Mouse (Mus musculus) bone marrow macrophage, adult 2 months (primary cell): ENCODE data around the gene Slc25a13. TPM values are rescaled to one million over a fixed set of nuclear protein-coding genes. Genes with fewer than 3 reads are reported as not detected.

Experiments
- H3K27ac ChIP-seq: 2 replicates; pipeline ENCODE4 v1.5.1; 2012; ENCODE audit warnings: low read depth, low read length; ENCODE audit not compliant: insufficient read depth
- H3K4me1 ChIP-seq: 2 replicates; pipeline ENCODE4 v1.6.1; 2012; ENCODE audit warnings: low read length; ENCODE audit not compliant: control insufficient read depth, insufficient read depth
- H3K4me3 ChIP-seq: 2 replicates; pipeline ENCODE4 v1.5.1; 2012; ENCODE audit warnings: mild to moderate bottlenecking, low read length, moderate library complexity; ENCODE audit not compliant: insufficient read depth
- CTCF ChIP-seq: IDR thresholded peaks from 2 replicates; pipeline ENCODE4 v1.5.1; 2012; ENCODE audit warnings: low read depth, mild to moderate bottlenecking, low read length, moderate library complexity
- POLR2A ChIP-seq: IDR thresholded peaks from 2 replicates; pipeline ENCODE4 v1.6.1; 2012; ENCODE audit warnings: mild to moderate bottlenecking, low read depth, low read length, borderline replicate concordance
- polyA plus RNA-seq: library from polyadenylated mRNA; stranded (reverse); fragments of >200 nt; gene quantifications from 2 replicates; pipeline ENCODE4 v1.2.4, GENCODE M21; 2012; ENCODE audit not compliant: missing spikeins, insufficient read depth, insufficient read length

Slc25a13 gene
- polyA plus RNA-seq, 1 experiment, result 7.8 TPM

DNA sequence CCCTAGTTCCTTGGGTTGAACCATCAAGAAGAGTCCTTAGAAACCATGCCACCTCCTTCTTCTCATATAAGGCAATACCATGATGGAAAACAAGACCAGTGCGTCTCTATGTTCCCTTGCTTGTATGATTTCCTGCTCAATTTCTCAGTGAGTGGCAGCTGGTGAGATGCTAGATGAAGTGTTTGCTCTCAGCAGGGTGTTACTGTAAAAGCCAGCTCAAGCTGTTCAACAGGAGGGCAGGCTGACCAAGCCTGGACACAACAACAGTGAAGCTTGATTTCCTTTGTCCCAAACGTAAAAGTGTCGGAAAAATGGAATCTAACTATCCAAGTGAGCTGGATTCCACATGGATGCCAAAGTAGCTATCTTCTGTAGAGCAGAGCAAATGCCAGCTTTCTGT is 91.4 kb downstream of the Slc25a13 start:
- Histone ChIP-seq H3K27ac (no peak overlapping the region), H3K4me3 (no peak overlapping the region), H3K4me1 (peaks cover 9% of the 10 kb centered on the region)
- TF ChIP-seq CTCF, result no peak
- TF ChIP-seq POLR2A, result no peak

DNA sequence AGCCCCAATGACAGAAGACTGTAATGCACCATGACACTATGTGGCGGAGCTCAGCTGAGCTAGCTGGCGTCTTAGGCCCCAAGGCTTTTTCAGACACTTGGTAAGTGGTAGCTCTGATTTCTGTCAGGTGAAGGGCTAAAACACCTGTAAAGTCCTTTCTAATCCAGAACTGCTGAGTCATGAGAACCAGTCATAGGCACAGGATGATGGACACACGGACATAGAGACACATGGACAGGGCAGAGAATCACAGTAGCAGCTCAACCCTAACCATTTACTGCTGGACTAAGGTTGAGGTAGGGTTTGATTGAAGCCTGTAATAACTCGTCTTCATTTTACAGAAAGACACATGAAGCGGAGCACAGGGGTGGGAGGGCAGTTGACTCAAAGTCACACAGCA is 95.1 kb downstream of the Slc25a13 start:
- Histone ChIP-seq H3K27ac (no peak overlapping the region), H3K4me3 (no peak overlapping the region), H3K4me1 (peaks cover 20% of the 10 kb centered on the region)
- TF ChIP-seq CTCF (no peak), POLR2A (no peak)

DNA sequence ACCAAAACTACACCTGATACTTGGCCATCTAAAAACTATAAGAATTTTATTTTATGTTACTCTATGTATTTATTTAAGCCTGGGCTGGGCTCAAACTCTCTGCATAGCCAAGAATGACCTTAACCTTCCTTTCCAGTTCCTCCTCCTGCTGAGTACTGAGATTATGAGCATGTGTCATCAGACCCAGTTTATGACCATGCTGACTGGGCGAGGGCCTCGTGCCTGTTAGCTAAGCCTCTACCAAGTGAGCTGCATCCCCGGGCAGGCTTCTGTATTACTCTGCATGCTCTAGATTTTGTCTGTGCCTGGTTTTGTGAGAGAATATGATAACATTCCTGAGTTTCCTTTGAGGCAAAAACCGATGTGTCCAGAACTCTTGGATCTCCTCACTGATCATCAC is 96.1 kb downstream of the Slc25a13 start:
- Histone ChIP-seq H3K27ac (peak overlapping the region; percentile 62), H3K4me3 (no peak overlapping the region), H3K4me1 (peaks cover 30% of the 10 kb centered on the region)
- TF ChIP-seq CTCF (no peak), POLR2A (no peak)

DNA sequence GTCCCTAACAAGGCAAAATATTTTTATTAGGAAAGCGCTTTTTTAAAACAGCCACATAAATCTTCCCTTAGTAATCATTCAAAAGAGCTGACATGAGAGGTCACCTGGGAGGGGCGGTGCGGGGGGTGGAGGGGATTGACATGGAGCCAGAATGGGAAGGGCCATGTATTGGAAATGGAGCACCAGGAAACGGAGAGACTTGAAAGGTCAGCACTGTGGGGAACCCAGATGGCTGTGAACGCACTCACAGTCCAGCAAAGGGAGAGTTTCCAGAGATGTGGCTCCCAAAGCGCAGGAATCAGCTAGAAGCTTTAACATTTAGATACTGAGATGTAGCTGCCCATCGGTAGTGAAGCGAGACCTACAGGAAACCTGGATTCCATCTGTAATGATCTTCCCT is 101.2 kb downstream of the Slc25a13 start:
- H3K4me1 ChIP-seq, result peaks cover 36% of the 10 kb centered on the region
- TF ChIP-seq POLR2A (no peak), CTCF (no peak)
- H3K27ac ChIP-seq, result peak overlapping the region; percentile 75
- H3K4me3 ChIP-seq, result no peak overlapping the region

DNA sequence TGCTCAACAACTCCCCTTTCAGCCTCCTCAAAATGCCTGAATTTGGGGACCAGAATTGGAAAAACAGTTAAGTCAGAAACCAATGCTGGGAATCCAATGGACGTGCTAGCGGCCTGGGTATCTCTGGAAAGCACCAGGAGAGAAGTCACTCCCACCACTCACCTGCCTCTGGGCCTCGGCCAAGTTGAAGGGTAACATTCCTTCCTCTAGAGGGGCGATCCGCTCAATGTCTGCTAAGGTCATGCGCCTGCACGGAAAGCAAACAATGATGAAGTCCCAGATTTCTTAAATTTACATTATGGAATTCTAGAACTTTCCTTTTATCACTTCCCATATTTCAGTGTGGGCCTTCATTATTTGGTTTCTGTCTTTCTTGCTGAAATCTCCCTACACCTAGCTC is 103.2 kb downstream of the Slc25a13 start:
- TF ChIP-seq CTCF (no peak), POLR2A (no peak)
- no peak overlapping the region for H3K4me3 ChIP-seq
- H3K4me1 ChIP-seq, result peaks cover 32% of the 10 kb centered on the region
- no peak overlapping the region for H3K27ac ChIP-seq

DNA sequence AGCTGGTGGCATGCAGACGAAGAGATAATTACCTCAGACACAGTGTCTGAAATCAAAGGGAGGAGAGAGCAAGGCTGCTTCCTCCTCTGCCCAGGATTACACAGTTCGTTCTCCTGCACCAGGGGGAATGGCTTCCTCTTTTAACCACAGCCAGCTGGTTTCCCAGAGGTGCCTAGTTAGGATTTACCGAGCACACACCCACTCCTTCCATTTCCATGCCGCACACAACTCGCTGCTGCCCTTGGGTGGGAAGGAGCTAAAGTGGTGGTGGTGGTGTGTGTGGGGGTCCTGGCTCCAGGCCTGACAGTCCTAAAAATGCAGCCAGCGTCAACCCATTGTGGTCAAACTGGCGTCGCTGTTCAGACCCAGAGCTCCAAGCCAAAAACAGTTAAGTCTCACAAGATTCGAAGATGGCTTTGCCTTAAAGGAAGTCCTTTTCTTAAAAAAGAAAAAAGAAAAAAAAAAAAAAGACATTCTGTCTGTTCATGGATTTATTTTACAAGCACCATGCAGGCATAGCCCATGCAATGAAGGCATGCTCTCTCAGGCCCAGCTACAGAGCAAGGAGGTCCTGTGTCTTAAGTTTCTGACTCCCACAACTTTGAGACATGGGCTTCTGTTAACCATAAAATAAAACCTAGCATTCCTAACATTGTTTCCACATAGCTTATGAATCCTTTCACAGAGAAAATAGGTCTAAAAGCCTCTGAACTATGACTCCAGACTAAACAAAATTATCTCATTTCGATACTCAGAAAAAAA is 104.0 kb downstream of the Slc25a13 start:
- no peak for TF ChIP-seq POLR2A
- no peak for TF ChIP-seq CTCF
- Histone ChIP-seq H3K4me1 (peaks cover 29% of the 10 kb centered on the region), H3K4me3 (no peak overlapping the region), H3K27ac (peak overlapping the region; percentile 15; the same call in 1 of the 2 replicates)

DNA sequence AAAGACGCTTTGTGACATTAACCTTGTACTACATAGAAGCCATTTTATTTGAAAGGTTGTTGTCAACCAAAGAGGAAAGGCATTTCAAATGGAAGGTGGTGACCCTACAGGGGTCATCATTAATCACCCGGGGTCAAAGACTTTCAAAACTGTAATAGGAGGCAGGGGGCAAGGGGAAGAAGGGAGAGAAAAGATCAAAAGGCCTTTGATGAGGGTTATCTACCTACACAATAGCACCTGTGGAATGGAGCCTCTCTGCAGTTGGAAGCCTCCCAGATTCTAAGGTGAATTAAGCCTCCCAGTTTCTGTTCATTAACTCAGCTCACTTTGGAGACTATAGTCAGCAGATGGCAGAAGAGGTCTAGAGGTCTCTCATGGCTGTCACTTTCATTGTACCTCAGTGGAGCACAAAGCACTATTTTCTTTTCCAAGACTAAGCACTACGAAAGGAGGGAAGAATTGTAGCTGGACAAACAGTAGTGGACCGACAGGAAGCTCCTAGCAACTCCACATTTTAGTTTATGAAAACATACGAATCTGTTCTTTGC is 109.5 kb downstream of the Slc25a13 start:
- H3K27ac ChIP-seq, result no peak overlapping the region
- TF ChIP-seq POLR2A (no peak), CTCF (no peak)
- no peak overlapping the region for H3K4me3 ChIP-seq
- H3K4me1 ChIP-seq, result peaks cover 4% of the 10 kb centered on the region

DNA sequence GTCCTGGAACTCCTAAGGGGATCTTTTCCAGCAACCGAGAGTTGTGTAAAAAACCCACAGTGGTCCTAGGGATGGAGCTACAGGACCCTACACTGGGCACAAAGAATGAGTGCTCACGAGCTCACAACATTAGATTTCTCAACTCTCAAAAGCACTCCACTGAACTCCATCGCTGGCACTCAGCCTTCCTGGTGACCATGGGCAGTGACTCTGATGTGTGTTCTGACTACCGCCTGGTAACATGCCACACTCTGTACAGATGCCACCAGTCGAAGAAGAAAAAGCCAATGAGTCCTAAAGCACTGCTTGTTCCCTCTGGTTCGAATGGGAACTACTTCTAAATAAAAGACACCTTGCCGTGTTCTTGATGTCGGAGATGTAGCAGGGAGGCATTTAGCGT is 111.4 kb downstream of the Slc25a13 start:
- TF ChIP-seq POLR2A, result no peak
- TF ChIP-seq CTCF, result no peak
- H3K4me1 ChIP-seq, result no peaks in the 10 kb centered on the region
- H3K4me3 ChIP-seq, result no peak overlapping the region
- H3K27ac ChIP-seq, result no peak overlapping the region

DNA sequence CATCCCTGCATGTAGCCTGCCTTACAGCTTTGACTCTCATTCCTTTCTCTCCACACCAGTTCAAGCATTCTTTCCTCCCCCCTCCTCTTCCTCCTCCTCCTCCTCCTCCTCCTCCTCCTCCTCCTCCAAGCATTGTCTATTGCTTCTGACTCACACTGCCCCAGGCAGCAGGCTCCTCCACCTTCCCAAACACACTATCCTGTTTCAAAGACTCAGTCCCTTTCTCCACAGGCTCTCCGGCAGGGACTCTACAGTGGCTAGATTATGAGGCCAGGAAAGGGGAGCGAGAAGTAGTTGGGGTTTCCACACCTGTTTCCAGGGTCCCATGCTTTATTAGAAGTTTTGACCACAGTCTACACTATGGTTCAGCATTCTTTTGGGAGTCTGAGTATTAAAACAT is 113.5 kb downstream of the Slc25a13 start:
- Histone ChIP-seq H3K4me1 (no peaks in the 10 kb centered on the region), H3K4me3 (no peak overlapping the region), H3K27ac (no peak overlapping the region)
- TF ChIP-seq POLR2A (no peak), CTCF (no peak)

DNA sequence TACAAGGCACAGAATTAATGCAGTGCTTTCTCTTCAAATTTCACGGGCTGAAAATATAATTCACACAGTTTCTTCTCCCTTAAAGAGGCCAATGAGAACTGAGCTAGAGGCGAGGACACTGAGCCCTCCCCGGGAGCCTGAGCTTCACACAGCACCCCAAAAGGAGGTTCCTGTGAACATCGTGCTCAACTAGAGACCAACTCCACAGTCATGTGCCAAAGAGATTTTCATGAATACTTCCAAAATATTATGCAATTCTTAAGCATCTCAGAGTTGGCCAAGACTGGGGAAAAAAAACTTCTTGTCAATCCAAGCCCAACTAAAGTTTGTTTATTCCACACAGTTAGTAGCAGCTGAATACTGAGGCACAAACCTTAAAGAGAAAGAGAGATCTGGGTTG is 115.4 kb downstream of the Slc25a13 start:
- TF ChIP-seq CTCF, result no peak
- no peak for TF ChIP-seq POLR2A
- H3K27ac ChIP-seq, result no peak overlapping the region

More for the DNA sequence above, 115.4 kb downstream of the Slc25a13 start:
- H3K4me3 ChIP-seq, result no peak overlapping the region
- H3K4me1 ChIP-seq, result no peaks in the 10 kb centered on the region
